Mouse (Mus musculus): Measurements from ENCODE around the gene Zc2hc1c. TPM values are rescaled to one million over a fixed set of nuclear protein-coding genes. Genes with fewer than 3 reads are reported as not detected.

The Zc2hc1c gene
- polyA plus RNA-seq, 1 experiment from 2014 or later, result 0.91 TPM

- Histone ChIP-seq H3K27me3 (ENCODE audit: low read depth, poor library complexity, severe bottlenecking) (peaks cover 21% of the 10 kb centered on the region), H3K4me1 (peaks cover 31% of the 10 kb centered on the region), H3K4me3 (peak overlapping the region; percentile 67), H3K27ac (peak overlapping the region; percentile 85), H3K36me3 (0 out of 2 replicates have a peak, but pooled peaks cover 3% of the 10 kb centered on the region), H3K9me3 (replicated peaks) (no peaks in the 10 kb centered on the region; the same call in 1 of the 2 replicates)
- WGBS, result 56% methylated on average over 24 of the region's 24 CpGs
- no peak for DNase-seq (ENCODE audit: low spot score)
Observed at GRCm38 (mm10) chr12:85289157-85290000, 988 bp downstream of the Zc2hc1c start.

- H3K4me1 ChIP-seq, result peaks cover 31% of the 10 kb centered on the region
- 0 out of 2 replicates have a peak, but pooled peaks cover 3% of the 10 kb centered on the region for H3K36me3 ChIP-seq
- no peaks in the 10 kb centered on the region; the same call in 1 of the 2 replicates for H3K9me3 ChIP-seq (replicated peaks)
- peaks cover 21% of the 10 kb centered on the region for H3K27me3 ChIP-seq (ENCODE audit: low read depth, poor library complexity, severe bottlenecking)
- H3K27ac ChIP-seq, result no peak overlapping the region; the same call in 1 of the 2 replicates
- DNase-seq (ENCODE audit: low spot score), result no peak
- 79% methylated on average over 10 of the region's 10 CpGs for WGBS
- no peak overlapping the region for H3K4me3 ChIP-seq
Observed at GRCm38 (mm10) chr12:85290633-85291032, 2.2 kb downstream of the Zc2hc1c start.

GRCm38 (mm10) chr12:85291541-85291940 is 3.1 kb downstream of the Zc2hc1c start:
- no peak for DNase-seq (ENCODE audit: low spot score)
- Histone ChIP-seq H3K9me3 (replicated peaks) (no peaks in the 10 kb centered on the region; the same call in 1 of the 2 replicates), H3K27ac (no peak overlapping the region), H3K27me3 (ENCODE audit: low read depth, poor library complexity, severe bottlenecking) (peaks cover 21% of the 10 kb centered on the region), H3K36me3 (0 out of 2 replicates have a peak, but pooled peaks cover 3% of the 10 kb centered on the region), H3K4me1 (peaks cover 34% of the 10 kb centered on the region), H3K4me3 (no peak overlapping the region)

- Histone ChIP-seq H3K27ac (no peak overlapping the region), H3K4me1 (peaks cover 41% of the 10 kb centered on the region), H3K27me3 (ENCODE audit: low read depth, poor library complexity, severe bottlenecking) (peaks cover 21% of the 10 kb centered on the region), H3K4me3 (no peak overlapping the region), H3K9me3 (replicated peaks) (no peaks in the 10 kb centered on the region; the same call in 1 of the 2 replicates), H3K36me3 (0 out of 2 replicates have a peak, but pooled peaks cover 3% of the 10 kb centered on the region)
- WGBS, result 79% methylated on average over 6 of the region's 6 CpGs
- no peak for DNase-seq (ENCODE audit: low spot score)
Observed at GRCm38 (mm10) chr12:85292288-85292687, 3.9 kb downstream of the Zc2hc1c start.

- no peak for DNase-seq (ENCODE audit: low spot score)
- H3K27me3 ChIP-seq (ENCODE audit: low read depth, poor library complexity, severe bottlenecking), result peaks cover 21% of the 10 kb centered on the region
- H3K9me3 ChIP-seq (replicated peaks), result no peaks in the 10 kb centered on the region; the same call in 1 of the 2 replicates
- peaks cover 46% of the 10 kb centered on the region for H3K4me1 ChIP-seq
- H3K4me3 ChIP-seq, result no peak overlapping the region
- H3K27ac ChIP-seq, result no peak overlapping the region
- 0 out of 2 replicates have a peak, but pooled peaks cover 3% of the 10 kb centered on the region for H3K36me3 ChIP-seq
Observed at GRCm38 (mm10) chr12:85292906-85293305, 4.5 kb downstream of the Zc2hc1c start.

- H3K36me3 ChIP-seq, result peaks cover 16% of the 10 kb centered on the region
- no peak for DNase-seq (ENCODE audit: low spot score)
- H3K9me3 ChIP-seq (replicated peaks), result no peaks in the 10 kb centered on the region; the same call in 1 of the 2 replicates
- H3K4me3 ChIP-seq, result no peak overlapping the region
- peaks cover 37% of the 10 kb centered on the region for H3K4me1 ChIP-seq
- no peak overlapping the region for H3K27ac ChIP-seq
- peaks cover 3% of the 10 kb centered on the region; the same call in 1 of the 2 replicates for H3K27me3 ChIP-seq (ENCODE audit: low read depth, poor library complexity, severe bottlenecking)
- 90% methylated on average over 2 of the region's 2 CpGs for WGBS
Observed at GRCm38 (mm10) chr12:85295506-85295905, 7.1 kb downstream of the Zc2hc1c start.

- H3K27ac ChIP-seq, result 0 out of 2 replicates have a peak overlapping the region, but pooled peaks have one; percentile 47
- no peaks in the 10 kb centered on the region; the same call in 1 of the 2 replicates for H3K9me3 ChIP-seq (replicated peaks)
- H3K27me3 ChIP-seq (ENCODE audit: low read depth, poor library complexity, severe bottlenecking), result no peaks in the 10 kb centered on the region
- peaks cover 33% of the 10 kb centered on the region for H3K4me1 ChIP-seq
- 88% methylated on average over 5 of the region's 5 CpGs for WGBS
- H3K36me3 ChIP-seq, result peaks cover 30% of the 10 kb centered on the region
- no peak overlapping the region for H3K4me3 ChIP-seq
- no peak for DNase-seq (ENCODE audit: low spot score)
Observed at GRCm38 (mm10) chr12:85296915-85297314, 8.5 kb downstream of the Zc2hc1c start.

- DNase-seq (ENCODE audit: low spot score), result no peak
- H3K36me3 ChIP-seq, result peaks cover 36% of the 10 kb centered on the region
- 66% methylated on average over 10 of the region's 10 CpGs for WGBS
- no peaks in the 10 kb centered on the region; the same call in 1 of the 2 replicates for H3K9me3 ChIP-seq (replicated peaks)
- no peak overlapping the region for H3K4me3 ChIP-seq
- H3K27ac ChIP-seq, result peak overlapping the region; percentile 43
- peaks cover 33% of the 10 kb centered on the region for H3K4me1 ChIP-seq
- H3K27me3 ChIP-seq (ENCODE audit: low read depth, poor library complexity, severe bottlenecking), result no peaks in the 10 kb centered on the region
Observed at GRCm38 (mm10) chr12:85297345-85297997, 9.1 kb downstream of the Zc2hc1c start.

GRCm38 (mm10) chr12:85298127-85298834 is 9.9 kb downstream of the Zc2hc1c start:
- 27% methylated on average over 11 of the region's 11 CpGs for WGBS
- DNase-seq (ENCODE audit: low spot score), result peak; percentile 58
- Histone ChIP-seq H3K9me3 (replicated peaks) (no peaks in the 10 kb centered on the region; the same call in 1 of the 2 replicates), H3K4me3 (no peak overlapping the region), H3K27me3 (ENCODE audit: low read depth, poor library complexity, severe bottlenecking) (no peaks in the 10 kb centered on the region), H3K4me1 (peaks cover 33% of the 10 kb centered on the region), H3K27ac (peak overlapping the region; percentile 43), H3K36me3 (peaks cover 44% of the 10 kb centered on the region)

- Histone ChIP-seq H3K27ac (no peak overlapping the region), H3K36me3 (peaks cover 49% of the 10 kb centered on the region), H3K9me3 (replicated peaks) (no peaks in the 10 kb centered on the region; the same call in 1 of the 2 replicates), H3K27me3 (ENCODE audit: low read depth, poor library complexity, severe bottlenecking) (no peaks in the 10 kb centered on the region), H3K4me3 (no peak overlapping the region), H3K4me1 (peaks cover 33% of the 10 kb centered on the region)
- no peak for DNase-seq (ENCODE audit: low spot score)
- WGBS, result 71% methylated on average over 1 of the region's 1 CpGs
Observed at GRCm38 (mm10) chr12:85298835-85299180, 10.4 kb downstream of the Zc2hc1c start.

- Histone ChIP-seq H3K4me3 (no peak overlapping the region), H3K27me3 (ENCODE audit: low read depth, poor library complexity, severe bottlenecking) (no peaks in the 10 kb centered on the region), H3K36me3 (peaks cover 90% of the 10 kb centered on the region), H3K27ac (no peak overlapping the region), H3K9me3 (replicated peaks) (no peaks in the 10 kb centered on the region), H3K4me1 (peaks cover 16% of the 10 kb centered on the region)
- DNase-seq (ENCODE audit: low spot score), result no peak
- WGBS, result 61% methylated on average over 2 of the region's 2 CpGs
Observed at GRCm38 (mm10) chr12:85303256-85303655, 14.9 kb downstream of the Zc2hc1c start.

- no peaks in the 10 kb centered on the region for H3K27me3 ChIP-seq (ENCODE audit: low read depth, poor library complexity, severe bottlenecking)
- H3K4me1 ChIP-seq, result 0 out of 2 replicates have a peak, but pooled peaks cover 3% of the 10 kb centered on the region
- H3K4me3 ChIP-seq, result no peak overlapping the region
- peaks cover 99% of the 10 kb centered on the region for H3K36me3 ChIP-seq
- 74% methylated on average over 4 of the region's 4 CpGs for WGBS
- no peak for DNase-seq (ENCODE audit: low spot score)
- no peaks in the 10 kb centered on the region for H3K9me3 ChIP-seq (replicated peaks)
- no peak overlapping the region for H3K27ac ChIP-seq
Observed at GRCm38 (mm10) chr12:85304725-85305124, 16.3 kb downstream of the Zc2hc1c start.
